Mouse (Mus musculus): ENCODE data around the gene Gm436. TPM values are rescaled to one million over a fixed set of nuclear protein-coding genes. Genes with fewer than 3 reads are reported as not detected.

Gm436 gene
- not detected in 2 replicates for polyA plus RNA-seq (2012; ENCODE audit: low replicate concordance)

GRCm38 (mm10) chr4:144686268-144686667 is at the start of gene Gm436:
Gene Gm436 (minus strand): TSS chr4:144686368.

DNA sequence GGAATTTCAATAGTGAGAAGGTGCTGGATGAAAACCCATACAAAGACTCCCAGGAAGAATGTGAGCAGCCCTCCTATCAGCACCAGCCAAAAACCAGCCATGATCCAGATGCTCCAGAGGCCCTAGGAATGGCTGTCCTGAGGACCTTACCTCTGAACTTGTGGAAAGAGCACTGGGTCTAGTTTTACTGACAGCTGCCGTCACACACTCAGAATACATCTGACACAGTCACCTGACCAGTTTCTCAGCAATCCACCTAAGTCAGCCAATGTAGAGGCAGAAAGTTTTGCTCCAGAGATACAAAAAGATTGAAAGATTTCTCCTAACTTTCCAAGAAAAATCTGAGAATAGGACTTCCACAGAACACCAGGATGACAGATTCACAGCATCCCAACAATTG is 35.1 kb upstream of the Gm436 start, which contains the start of gene Gm13178:
Gm13178 (minus strand) TSS at position 101 of the 400 bp plus-strand sequence.

Other genes starting within 250 kb of the Gm436 start
- not detected in 2 replicates for gene 1700012P22Rik, start 247.6 kb downstream of the Gm436 start, polyA plus RNA-seq (2012; ENCODE audit: low replicate concordance)
- gene Gm9944, start 233.1 kb downstream of the Gm436 start, polyA plus RNA-seq (2012; ENCODE audit: low replicate concordance), result not detected in 2 replicates
- gene Aadacl3, start 222.6 kb downstream of the Gm436 start, polyA plus RNA-seq (2012; ENCODE audit: low replicate concordance), result not detected in 2 replicates
- not detected in 2 replicates for gene 9430007A20Rik, start 166.5 kb downstream of the Gm436 start, polyA plus RNA-seq (2012; ENCODE audit: low replicate concordance)
- not detected in 2 replicates for gene Gm13124, start 121.2 kb downstream of the Gm436 start, polyA plus RNA-seq (2012; ENCODE audit: low replicate concordance)
- not detected in 2 replicates for gene Aadacl4, start 72.7 kb downstream of the Gm436 start, polyA plus RNA-seq (2012; ENCODE audit: low replicate concordance)
- gene Gm13178, start 35.0 kb upstream of the Gm436 start, polyA plus RNA-seq (2012; ENCODE audit: low replicate concordance), result not detected in 2 replicates
- not detected in 2 replicates for gene Gm438, start 100.2 kb upstream of the Gm436 start, polyA plus RNA-seq (2012; ENCODE audit: low replicate concordance)
- 2.9 and 3.7 TPM in 2 replicates for gene Dhrs3, start 206.5 kb upstream of the Gm436 start, polyA plus RNA-seq (2012; ENCODE audit: low replicate concordance)